Mouse (Mus musculus) spleen, adult 2 months (tissue): ENCODE results near the gene Itgb1bp1. TPM values are rescaled to one million over a fixed set of nuclear protein-coding genes. Genes with fewer than 3 reads are reported as not detected.

ENCODE experiments used
- DNase-seq, 2 experiments: peaks; one replicate each; pipeline versions ENCODE4 v3.0.0 to v3.0.0-alpha.2; 2012 to 2021; ENCODE audit warnings: low spot score in 2 of 2, low read depth in 1 of 2
- H3K27ac ChIP-seq: fragments of 200-500 bp; 2 replicates; pipeline ENCODE4 v1.5.1; 2012; ENCODE audit warnings: low read length, inconsistent platforms; ENCODE audit not compliant: insufficient read depth
- H3K27me3 ChIP-seq: fragments of 200-500 bp; 2 replicates; pipeline ENCODE4 v1.6.1; 2012; ENCODE audit warnings: mild to moderate bottlenecking, moderate library complexity, low read length, inconsistent platforms; ENCODE audit not compliant: control insufficient read depth, insufficient read depth
- H3K36me3 ChIP-seq: fragments of 200-500 bp; 2 replicates; pipeline ENCODE4 v1.6.1; 2012; ENCODE audit warnings: mild to moderate bottlenecking, low read length, inconsistent platforms; ENCODE audit not compliant: control insufficient read depth, insufficient read depth
- H3K4me1 ChIP-seq: fragments of 200-500 bp; 2 replicates; pipeline ENCODE4 v1.6.1; 2011; ENCODE audit warnings: inconsistent platforms; ENCODE audit not compliant: control insufficient read depth, insufficient read depth, insufficient read length
- H3K4me3 ChIP-seq: fragments of 200-500 bp; 2 replicates; pipeline ENCODE4 v1.5.1; 2011; ENCODE audit warnings: mild to moderate bottlenecking, inconsistent platforms; ENCODE audit not compliant: insufficient read depth, insufficient read length; ENCODE audit errors: extremely low read depth
- CTCF ChIP-seq: fragments of 200-500 bp; IDR thresholded peaks from 2 replicates; pipeline ENCODE4 v1.5.1; 2011; ENCODE audit warnings: mild to moderate bottlenecking, inconsistent platforms; ENCODE audit not compliant: insufficient read depth, insufficient read length, insufficient replicate concordance; ENCODE audit errors: extremely low read depth
- POLR2A ChIP-seq: fragments of 200-500 bp; IDR thresholded peaks from 2 replicates; pipeline ENCODE4 v1.6.1; 2011; ENCODE audit warnings: low read depth, low read length, inconsistent platforms
- WGBS: fragments of 180-500 bp; shearing (Covaris S2); methylation state at CpG from one replicate; pipeline ENCODE4 v1.1.7; 2018; 5-methylcytosine and 5-hydroxymethylcytosine counted together
- polyA plus RNA-seq: library from polyadenylated mRNA; depleted of rRNA; stranded (reverse); fragments of >200 nt; gene quantifications from 2 replicates; pipeline ENCODE4 v1.2.3, GENCODE M21; 2012

Gene Itgb1bp1
- polyA plus RNA-seq, 1 experiment: 7.1 TPM

GRCm38 (mm10) chr12:21302361-21302783 is 16.3 kb upstream of the Itgb1bp1 start:
- Histone ChIP-seq H3K36me3 (peaks cover 62% of the 10 kb centered on the region), H3K4me1 (no peaks in the 10 kb centered on the region), H3K27ac (no peak overlapping the region), H3K4me3 (no peak overlapping the region), H3K27me3 (no peaks in the 10 kb centered on the region)
- TF ChIP-seq POLR2A (no peak), CTCF (no peak)
- 75% methylated on average over 5 of the region's 5 CpGs for WGBS
- no peak for DNase-seq

- no peak for TF ChIP-seq POLR2A
- no peak for TF ChIP-seq CTCF
- Histone ChIP-seq H3K27ac (no peak overlapping the region), H3K4me1 (no peaks in the 10 kb centered on the region)
Measured at GRCm38 (mm10) chr12:21301932-21302331, 15.8 kb upstream of the Itgb1bp1 start.

GRCm38 (mm10) chr12:21301324-21301723 is 15.2 kb upstream of the Itgb1bp1 start:
- H3K36me3 ChIP-seq: peaks cover 62% of the 10 kb centered on the region
- no peaks in the 10 kb centered on the region for H3K4me1 ChIP-seq
- H3K27me3 ChIP-seq: no peaks in the 10 kb centered on the region
- no peak overlapping the region for H3K27ac ChIP-seq
- no peak for DNase-seq
- no peak overlapping the region for H3K4me3 ChIP-seq
- 94% methylated on average over 7 of the region's 7 CpGs for WGBS
- TF ChIP-seq POLR2A (no peak), CTCF (no peak)

More at GRCm38 (mm10) chr12:21301932-21302331, 15.8 kb upstream of the Itgb1bp1 start:
- Histone ChIP-seq H3K36me3 (peaks cover 64% of the 10 kb centered on the region), H3K4me3 (no peak overlapping the region), H3K27me3 (no peaks in the 10 kb centered on the region)
- no peak for DNase-seq
- 88% methylated on average over 8 of the region's 8 CpGs for WGBS

- H3K4me3 ChIP-seq: no peak overlapping the region
- no peaks in the 10 kb centered on the region for H3K27me3 ChIP-seq
- peaks cover 68% of the 10 kb centered on the region for H3K36me3 ChIP-seq
- no peak for DNase-seq
- H3K27ac ChIP-seq: no peak overlapping the region
- H3K4me1 ChIP-seq: no peaks in the 10 kb centered on the region
- TF ChIP-seq POLR2A (no peak), CTCF (no peak)
- 96% methylated on average over 11 of the region's 11 CpGs for WGBS
Measured at GRCm38 (mm10) chr12:21298856-21299255, 12.8 kb upstream of the Itgb1bp1 start.

- TF ChIP-seq POLR2A (no peak), CTCF (no peak)
- WGBS: 84% methylated on average over 6 of the region's 6 CpGs
- no peaks in the 10 kb centered on the region for H3K27me3 ChIP-seq
- H3K4me3 ChIP-seq: no peak overlapping the region
- no peak overlapping the region for H3K27ac ChIP-seq
- peaks cover 30% of the 10 kb centered on the region for H3K36me3 ChIP-seq
- H3K4me1 ChIP-seq: no peaks in the 10 kb centered on the region; the same call in 1 of the 2 replicates
- no peak for DNase-seq
Measured at GRCm38 (mm10) chr12:21289651-21290050, 3.6 kb upstream of the Itgb1bp1 start.

GRCm38 (mm10) chr12:21288716-21289395 is 2.8 kb upstream of the Itgb1bp1 start:
- no peak overlapping the region for H3K4me3 ChIP-seq
- peaks cover 23% of the 10 kb centered on the region for H3K36me3 ChIP-seq
- H3K27me3 ChIP-seq: no peaks in the 10 kb centered on the region
- no peak for DNase-seq
- no peaks in the 10 kb centered on the region; the same call in 1 of the 2 replicates for H3K4me1 ChIP-seq
- no peak overlapping the region for H3K27ac ChIP-seq
- 90% methylated on average over 3 of the region's 3 CpGs for WGBS
- TF ChIP-seq CTCF: no peak
- no peak for TF ChIP-seq POLR2A

GRCm38 (mm10) chr12:21286712-21287650 is 897 bp upstream of the Itgb1bp1 start:
- Histone ChIP-seq H3K36me3 (peaks cover 9% of the 10 kb centered on the region), H3K4me1 (no peaks in the 10 kb centered on the region; the same call in 1 of the 2 replicates), H3K27me3 (no peaks in the 10 kb centered on the region), H3K4me3 (peak overlapping the region; percentile 82), H3K27ac (peak overlapping the region; percentile 96)
- WGBS: 10% methylated on average over 18 of the region's 18 CpGs
- TF ChIP-seq POLR2A: no peak
- no peak for TF ChIP-seq CTCF
- DNase-seq: peak; percentile 34 to 50
